Mouse (Mus musculus) retina, adult 2 months (tissue): Measurements from ENCODE around the gene Inpp5f.
"Not testable (repeated sequence)": the region's sequence is repeated elsewhere in the genome, so short reads cannot be mapped to it uniquely, and the experiment has no call there.

ENCODE experiments used
- DNase-seq: peaks from one replicate; pipeline ENCODE4 v3.0.0-alpha.2; 2012; ENCODE audit warnings: low read depth, low spot score

Gene Inpp5f

DNA sequence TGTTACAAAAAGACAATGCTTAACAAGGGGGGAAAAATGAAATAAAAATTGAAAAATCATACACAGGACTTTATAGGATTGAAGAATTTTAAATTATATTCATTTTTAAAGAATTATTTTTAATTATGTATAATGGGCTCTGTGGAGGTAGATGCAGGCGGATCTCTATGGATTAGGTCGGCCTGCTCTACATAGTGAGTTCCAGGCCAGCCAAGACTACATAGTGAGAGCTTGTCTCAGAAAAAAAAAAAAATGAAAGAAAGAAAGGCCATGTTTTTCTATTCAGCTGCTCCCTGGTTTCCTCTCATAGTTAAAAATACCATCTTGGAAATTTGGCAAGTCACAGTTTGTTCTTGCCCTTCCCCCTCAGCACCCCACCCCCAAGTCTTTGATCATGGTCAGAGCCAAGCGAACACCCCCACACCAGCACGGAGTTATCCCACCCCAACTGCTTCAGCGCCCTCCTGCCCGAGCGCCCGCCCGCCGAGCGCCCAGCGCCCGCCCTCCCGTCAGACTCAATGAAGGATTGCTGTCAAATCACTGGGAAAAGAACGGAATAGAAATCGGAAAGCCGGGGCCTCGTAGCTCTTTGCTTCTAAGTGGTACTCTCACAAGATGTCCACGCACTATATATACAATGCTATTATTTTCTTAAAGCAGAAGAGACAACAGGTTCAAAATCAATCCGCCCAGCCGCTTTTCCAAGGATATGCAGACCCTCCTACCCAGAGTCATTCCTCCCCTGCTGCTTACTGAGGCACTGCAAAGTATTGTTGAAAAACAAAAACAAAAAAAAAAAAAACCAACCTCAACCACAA lies 18.8 kb upstream of the Inpp5f start:
- no peak for DNase-seq

DNA sequence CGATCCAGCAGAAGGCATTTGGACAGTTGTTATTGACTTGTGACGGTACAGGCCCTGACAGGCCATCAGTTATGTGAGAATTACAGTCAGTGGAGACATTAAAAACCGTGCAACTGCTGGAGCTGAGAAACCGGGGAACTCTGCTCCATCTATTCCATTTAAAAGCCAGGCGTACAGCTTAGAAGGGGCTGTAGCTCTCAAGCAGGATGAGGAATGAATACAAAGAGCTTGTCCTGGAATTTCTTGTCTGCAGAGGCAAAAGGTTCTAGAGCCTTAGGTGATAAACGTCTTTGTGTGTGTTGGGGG lies 18.2 kb upstream of the Inpp5f start:
- no peak for DNase-seq

DNA sequence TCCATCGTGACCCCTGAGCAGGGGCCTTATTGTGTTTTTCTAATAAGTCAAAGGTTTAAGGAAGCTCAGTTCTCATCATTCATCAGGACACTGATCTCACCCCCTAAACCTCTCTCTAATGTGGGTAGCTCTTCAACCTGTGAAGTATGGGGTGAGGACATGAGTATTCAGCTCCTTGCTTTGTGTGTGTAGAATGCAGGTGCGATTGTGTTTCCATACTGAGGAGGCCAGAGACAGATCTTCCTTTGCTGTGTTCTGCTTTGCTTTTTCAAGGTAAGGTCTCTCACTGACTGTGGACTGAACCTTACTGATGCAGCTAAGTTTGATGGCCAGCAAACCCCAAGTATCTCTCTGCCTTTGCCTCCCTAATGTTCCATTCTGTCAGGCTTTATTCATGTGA lies 14.9 kb upstream of the Inpp5f start:
- DNase-seq = no peak

DNA sequence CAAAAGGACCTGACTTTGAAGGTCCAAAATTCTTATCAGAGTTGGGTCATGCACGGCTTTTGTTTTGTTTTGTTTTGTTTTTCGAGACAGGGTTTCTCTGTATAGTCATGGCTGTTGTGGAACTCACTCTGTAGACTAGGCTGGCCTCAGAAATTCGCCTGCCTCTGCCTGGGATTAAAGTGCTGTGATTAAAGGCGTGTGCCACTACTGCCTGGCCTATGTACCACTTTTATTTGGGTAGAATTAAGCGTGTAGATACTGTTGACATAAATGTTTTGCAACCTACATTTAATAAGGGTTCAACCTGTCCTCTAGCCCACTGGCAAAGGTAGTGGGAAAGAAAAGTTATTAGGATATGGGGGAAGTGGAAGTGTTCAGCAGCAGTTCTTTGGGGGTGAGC lies 12.1 kb upstream of the Inpp5f start:
- no peak for DNase-seq

DNA sequence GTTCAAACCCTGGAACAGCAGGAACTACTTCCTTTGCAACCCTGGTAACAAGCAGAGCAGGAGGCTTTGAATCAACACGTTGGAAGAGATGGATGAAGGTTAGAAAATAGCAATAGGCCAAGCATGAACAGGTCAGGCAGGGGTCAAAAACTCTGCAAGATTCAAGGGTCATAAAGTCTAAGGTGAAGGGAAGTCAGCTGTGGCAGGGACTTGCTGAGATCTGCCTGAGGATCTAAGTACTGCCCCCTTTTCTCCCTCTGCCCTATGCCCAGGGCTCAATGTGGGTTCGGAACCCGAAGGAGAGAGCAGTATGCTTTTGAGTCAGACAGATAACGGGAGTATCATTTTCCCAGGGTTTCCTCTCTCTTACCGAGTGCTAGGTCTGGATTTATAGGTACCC lies 9.3 kb upstream of the Inpp5f start:
- DNase-seq = no peak

DNA sequence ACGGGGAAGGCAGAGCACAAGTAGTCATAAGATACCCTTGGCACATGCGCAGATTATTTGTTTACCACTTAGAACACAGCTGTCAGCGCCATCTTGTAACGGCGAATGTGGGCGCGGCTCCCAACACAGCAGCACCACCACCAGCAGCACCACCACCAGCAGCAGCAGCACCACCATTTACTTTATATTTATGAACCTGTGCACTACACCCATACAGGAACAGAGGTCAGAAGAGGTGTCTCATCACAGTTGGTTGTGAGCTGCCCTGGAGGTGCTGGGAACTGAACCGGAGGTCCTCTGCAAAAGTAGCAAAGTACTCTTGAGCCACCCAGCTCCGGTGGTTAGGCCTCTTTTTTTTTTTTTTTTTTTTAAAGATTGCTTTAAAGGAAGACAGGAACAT lies 1.2 kb upstream of the Inpp5f start:
- not testable (repeated sequence) for DNase-seq

DNA sequence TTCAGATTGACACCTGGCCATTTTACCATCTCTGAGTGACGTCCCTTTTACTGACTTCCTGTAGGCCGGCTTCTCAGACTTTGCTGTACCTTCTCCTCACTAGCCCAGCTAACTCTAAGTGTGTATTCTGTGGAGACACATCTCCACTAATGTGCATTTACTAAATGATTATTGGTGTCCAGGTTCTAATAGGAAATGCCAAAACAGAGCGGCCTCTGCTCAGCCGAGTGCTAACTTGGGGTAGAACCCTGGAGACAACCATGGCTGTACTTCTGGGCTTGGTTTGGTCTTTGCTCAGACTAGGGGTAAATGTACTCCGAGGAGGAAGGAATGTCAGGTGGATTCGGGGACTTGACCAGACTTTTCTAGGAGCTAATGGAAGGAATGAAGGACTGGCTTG lies 638 bp upstream of the Inpp5f start:
- DNase-seq = no peak

DNA sequence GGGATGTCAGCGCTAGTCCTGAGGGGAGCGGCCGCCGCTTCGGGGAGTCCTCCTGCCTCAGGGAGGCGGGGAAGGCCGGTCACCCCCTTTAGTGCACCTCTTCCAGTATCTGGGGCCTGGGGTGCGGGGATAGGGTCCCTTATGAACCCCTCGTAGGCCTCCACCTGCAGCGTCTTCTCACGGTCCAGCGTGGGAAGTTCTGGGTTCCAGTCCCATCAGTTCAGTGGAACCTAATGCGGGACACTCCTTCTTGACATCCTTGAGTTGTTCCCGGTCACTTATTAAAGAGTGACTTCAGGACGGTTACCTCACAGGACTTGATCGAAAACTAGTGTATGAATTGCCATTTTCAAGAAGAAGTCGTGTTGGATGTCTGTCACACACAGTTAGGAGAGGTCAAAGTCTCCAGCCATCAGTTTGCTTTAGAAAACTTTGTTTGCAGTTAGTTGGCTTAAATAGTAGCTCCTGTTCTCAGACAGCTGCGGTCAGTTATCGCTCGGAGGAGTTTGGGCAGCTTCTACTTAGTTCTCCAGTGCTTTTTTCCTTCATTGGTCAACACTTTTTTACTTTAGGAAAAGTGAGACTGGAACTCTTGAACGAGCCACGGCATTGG lies 777 bp downstream of the Inpp5f start:
- no peak for DNase-seq

DNA sequence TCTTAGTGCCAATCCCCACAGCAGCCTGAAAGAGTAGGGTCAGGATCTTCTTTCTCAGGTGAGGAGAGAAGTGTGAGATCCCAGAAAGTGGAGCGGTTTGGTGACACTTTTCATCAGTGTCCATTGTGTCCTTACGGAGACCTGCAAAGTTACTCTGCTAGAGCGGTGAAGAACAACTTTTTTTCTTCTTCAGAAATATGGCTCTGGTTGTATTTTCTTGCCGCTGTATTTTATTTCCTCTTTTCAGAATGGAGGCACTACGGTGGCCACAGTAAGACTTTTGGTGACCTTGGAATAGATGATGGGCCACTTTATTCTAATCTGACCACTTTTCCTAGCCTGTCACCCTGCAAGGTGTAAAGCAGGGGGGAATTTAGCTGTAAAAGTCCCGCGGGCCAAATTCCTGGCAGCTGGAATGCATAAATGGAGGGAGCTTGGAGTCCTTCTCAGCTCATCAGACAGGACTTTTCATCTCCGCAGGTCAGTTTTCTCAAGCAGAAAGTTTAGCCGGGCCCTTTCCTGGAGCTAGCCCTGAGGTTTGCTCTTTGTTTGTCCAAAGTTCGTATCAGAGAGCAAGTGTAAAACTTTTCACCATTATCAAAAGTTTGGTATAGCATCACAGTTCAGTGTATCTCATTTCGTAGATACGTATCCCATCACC lies 1.5 kb downstream of the Inpp5f start:
- no peak for DNase-seq

DNA sequence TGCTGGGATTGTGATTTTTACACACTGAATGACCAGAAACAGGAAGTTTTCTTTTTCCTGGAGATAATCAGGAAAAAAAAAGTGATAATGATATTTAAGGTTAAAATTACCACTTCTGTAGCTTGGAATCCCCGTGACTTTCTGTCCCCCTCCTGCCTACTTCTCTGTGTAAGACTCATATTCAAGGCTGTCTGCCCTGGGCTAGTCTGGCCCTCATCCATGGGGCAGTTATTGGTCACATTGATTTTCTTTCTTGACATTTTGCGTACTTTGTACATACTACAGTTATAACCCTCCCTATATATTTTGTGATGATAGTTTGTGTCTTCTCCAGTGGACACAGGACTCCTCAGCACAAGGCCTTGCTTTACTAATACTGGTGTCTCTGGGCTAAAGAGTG lies 2.5 kb downstream of the Inpp5f start:
- DNase-seq = no peak

DNA sequence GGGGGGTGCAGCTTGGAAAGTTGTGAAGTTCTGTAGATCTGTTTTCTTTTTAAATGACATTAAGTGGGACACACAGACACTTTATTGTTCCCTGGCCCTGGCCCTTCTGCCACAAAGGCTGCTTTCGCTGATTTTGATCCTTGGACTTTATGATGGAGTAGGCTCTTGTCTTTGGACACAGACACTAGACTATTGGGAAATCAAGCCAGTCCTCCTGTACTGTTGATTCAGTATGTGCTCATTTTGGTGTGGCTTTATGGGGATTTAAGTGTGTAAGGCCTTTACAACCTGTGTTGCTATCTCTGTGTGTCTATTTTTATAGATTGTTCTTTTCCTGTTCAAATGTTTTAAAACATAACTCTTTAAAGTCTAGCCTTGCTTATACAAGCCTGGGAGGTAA lies 6.5 kb downstream of the Inpp5f start:
- DNase-seq = no peak

DNA sequence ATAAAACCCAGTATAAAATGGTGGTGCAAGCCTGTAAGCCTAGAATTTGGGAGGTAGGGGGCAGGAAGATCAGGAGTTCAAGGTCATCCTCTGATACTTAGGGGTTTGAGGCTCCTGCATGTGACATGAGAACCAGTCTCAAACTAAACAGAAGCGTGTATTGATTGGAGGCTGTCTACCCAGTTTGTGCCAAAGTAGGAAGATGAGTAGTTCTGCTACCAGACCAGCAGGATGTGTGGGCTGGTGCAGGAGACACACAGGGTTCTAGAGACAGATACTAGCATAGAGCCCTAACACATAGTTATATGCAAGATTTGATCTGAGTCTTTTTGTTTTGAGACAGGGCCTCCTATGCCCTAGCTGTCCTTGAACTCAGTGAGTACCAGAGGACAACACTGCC lies 9.1 kb downstream of the Inpp5f start:
- no peak for DNase-seq

DNA sequence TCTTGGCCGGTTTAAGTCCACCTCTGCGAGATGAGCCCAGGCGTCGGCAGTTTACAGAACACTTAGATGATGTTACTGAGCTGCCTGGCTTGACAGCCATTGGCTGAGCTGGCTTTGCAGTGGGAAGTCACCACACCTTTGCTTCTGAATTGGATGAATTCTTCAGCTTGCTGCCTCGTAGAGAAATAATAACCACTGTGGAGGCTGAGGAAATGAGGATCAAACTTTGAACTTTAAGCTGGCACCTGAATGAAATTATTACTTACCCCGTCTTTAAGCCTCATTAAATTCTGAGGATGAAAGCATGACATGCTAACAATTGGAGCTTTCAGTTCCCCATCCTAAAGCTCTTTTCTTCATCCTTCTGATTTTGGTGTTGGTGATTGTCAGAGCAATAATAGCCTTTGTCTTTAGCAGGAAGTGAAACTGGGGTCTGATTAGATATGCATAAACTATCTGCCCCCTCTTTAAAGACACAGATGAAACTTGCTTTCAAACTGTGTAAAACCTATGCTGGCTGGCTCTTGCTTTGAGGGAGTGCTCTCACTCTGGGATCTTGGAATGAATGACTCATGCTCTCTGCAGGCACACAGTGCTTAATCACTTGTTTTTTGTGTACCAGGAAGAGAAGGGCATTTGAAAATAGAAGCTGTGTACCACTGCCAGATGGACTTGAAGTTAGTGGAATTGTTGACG lies 11.3 kb downstream of the Inpp5f start:
- DNase-seq = no peak

DNA sequence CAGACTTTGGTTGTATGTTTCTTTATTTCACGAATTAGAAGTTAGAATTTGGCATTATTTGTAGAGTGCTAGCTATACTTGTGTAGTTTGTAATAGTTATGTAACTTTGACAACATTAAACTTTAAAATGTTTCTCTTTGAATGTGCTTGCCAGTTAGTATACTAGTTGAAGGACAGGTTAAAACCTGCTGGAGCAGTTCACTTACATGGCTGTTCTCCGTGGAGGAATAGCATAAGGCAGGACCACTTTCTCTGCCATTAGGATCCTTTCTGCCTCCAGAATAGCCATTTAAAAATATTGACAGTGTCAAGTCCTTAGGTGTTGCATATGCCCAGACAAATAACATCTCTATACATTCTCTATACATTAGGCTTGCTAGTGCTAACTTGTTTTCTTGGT lies 11.9 kb downstream of the Inpp5f start:
- DNase-seq = no peak

DNA sequence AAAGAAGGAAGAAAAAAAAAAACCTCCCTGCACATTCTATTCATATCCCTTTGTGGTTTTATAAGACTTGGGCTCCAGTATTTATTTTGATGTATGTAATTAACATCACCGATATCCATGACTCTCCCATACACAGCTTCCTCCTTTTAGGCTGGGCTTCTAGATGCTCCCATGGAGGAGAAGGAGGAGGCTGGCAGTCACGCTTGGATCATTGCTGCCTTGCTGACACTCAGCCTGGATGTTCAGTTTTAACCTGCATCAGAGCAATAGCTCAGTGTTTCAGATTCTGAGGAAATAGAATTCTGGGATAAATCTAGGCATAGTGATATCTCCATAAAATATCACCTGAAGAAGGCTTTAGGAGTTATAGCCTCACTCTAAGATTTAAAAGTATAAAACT lies 14.3 kb downstream of the Inpp5f start:
- DNase-seq = no peak

DNA sequence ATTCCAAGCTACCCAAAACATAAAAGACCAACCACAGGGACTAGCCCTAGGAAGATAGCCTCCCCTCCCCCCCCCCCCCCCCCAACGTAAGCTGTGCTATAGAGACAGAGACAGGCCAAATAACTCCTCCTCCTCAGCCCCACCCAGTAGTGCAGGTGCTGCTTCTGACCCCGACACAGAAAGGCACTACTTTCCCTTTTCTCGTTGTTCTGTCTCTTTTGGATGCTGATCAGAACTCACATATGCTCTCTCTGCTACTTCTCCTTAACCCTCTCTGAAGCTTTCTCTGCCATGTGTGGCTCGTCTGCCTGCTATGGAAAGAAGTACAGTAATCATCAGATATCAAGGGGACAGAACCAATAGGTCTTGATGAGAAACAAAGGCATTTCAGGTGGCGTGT lies 15.5 kb downstream of the Inpp5f start:
- no peak for DNase-seq

DNA sequence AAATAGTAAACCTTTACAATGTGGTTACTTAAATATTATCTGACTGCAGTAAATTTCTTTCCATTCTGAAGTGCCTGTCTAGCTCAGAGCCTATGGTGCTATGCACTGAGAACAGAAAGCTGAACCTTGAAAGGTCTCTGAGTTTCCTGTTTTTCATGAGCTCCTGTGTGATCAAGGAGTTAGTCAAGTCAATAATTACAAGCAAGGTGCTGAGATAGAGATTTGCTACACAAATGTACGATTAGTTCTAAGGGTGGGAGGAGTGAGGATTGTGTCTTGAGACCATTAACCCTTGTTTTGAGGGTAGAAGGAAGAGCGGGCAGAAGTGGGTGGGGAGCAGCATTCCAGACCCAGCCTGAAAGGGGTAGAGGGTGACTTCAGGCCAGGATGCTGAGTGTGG lies 16.1 kb downstream of the Inpp5f start:
- no peak for DNase-seq

DNA sequence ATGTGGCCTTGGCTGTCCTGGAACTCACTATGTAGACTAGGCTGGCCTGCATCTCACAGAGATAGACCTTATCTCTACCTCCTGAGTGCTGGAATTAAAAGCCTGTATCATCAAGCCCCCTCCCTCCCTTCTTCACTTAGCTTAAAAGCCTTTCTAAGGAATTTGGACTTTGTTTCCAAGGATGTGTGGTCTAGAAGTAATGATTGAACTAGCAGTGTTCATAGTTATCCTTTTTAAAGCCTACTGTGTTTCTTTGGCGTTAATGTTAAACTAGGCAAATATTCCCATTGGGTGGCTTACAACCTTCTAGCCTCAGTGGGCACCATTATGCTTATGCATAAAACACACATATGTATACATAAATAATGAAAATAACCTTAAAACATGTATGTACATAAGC lies 16.6 kb downstream of the Inpp5f start:
- DNase-seq = no peak

DNA sequence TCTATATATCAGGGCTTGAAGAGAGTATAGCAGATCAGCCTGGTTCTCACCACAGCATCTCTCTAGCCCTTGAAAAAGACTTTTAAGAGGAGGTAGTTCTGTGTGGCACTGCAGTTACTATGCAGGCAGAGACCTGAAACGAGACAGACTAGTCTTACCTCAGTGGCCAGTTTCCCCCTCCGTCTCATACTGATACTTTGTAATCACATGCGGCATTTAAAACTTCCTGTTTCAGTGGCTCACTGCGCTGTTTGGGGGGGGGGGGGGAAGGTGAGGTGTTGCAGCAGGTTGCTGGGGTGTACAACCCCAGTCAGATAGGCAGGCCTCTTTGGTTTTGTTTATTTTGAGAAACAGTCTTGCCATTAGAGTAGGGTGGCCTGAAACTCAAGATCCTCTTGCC lies 22.0 kb downstream of the Inpp5f start:
- DNase-seq = no peak

DNA sequence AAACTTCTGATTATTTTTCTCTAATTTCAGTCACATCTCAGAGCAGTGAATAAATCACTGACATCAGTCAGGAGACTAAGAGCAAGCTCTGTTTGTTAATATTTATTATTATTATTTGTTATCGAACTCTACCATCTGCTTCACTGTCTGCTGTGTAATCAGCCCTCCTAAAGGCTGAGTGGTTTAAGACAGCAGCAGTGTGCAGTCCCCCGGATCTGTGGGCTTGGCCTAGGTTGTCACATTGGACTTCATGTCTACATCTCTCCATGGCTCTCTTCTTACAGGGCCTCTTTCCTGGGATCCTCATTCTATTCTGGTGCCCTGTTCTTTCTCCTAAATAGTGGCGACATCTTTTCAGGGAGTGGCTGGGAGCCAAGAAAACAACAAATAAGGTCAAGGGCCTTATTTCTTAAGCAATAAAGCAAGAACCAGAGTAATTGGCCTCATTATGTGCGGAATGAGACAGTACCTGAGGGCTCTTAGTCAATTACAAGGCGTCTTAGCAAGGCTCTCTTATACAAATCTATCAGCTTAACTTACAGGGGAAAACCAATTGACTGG lies 28.9 kb downstream of the Inpp5f start:
- no peak for DNase-seq

DNA sequence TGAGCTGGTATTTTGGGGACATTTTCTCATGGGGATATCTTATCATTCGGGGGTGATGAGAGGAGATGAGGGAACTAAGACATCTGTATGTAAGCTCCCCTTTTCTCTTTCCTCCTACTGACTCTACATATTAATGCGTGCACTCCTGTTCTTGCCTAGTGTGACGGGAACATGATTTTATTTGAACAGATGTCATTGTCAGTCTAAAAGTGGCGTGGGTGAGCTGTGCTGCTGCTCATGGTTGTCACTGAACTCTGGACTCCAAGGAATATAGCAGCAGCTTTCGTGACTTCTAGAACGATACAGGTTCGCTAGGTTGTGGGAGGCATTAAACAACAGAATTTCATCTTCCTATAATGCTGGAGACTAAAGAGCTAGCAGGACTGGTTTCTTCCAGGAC lies 30.4 kb downstream of the Inpp5f start:
- no peak for DNase-seq

DNA sequence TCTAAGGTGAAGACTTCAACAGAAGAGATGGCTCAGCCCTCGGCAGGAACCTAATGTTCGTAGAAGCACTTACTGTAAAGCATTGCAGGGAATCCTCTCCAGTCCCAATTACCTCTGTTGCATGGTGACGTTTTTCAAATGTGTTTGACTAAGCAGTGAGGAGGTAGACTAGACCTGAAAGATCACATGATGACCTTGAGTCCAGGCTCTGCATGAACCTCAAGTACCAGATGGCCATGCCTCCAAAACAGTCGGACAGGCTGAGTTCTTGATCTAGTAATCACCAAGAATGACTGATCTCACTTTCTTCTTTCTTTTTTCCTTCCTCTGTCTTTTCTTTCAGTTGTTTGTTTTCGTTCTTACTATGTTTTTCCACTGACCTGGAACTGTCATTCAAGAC lies 31.3 kb downstream of the Inpp5f start:
- no peak for DNase-seq
